Mouse (Mus musculus) thymus, postnatal 4 days (tissue): ENCODE results near the gene Pex26.

Experiments
- DNase-seq: peaks from one replicate; pipeline ENCODE4 v3.0.0; 2021

The Pex26 gene

GRCm38 (mm10) chr6:121243161-121243560, 59.7 kb downstream of the Pex26 start:
- peak; percentile 66 for DNase-seq

GRCm38 (mm10) chr6:121245127-121246036, 61.9 kb downstream of the Pex26 start, which contains the start of gene Usp18:
Gene Usp18 (plus strand): TSS chr6:121245906.
- peak; percentile 91 for DNase-seq

GRCm38 (mm10) chr6:121246037-121246361, 62.5 kb downstream of the Pex26 start:
- no peak for DNase-seq
